Mouse (Mus musculus): ENCODE results near the gene Gucy1a1. TPM values are rescaled to one million over a fixed set of nuclear protein-coding genes. Genes with fewer than 3 reads are reported as not detected.
"Not testable (repeated sequence)": the region's sequence is repeated elsewhere in the genome, so short reads cannot be mapped to it uniquely, and the experiment has no call there.

The Gucy1a1 gene
- 17.8 and 23.9 TPM in 2 replicates for total RNA-seq (2021)
- long read RNA-seq, full-length matches to known transcripts = 1 of 5 reads
- long read RNA-seq, partial matches to known transcripts = 2 of 5 reads
- long read RNA-seq, other reads (novel, unspliced or antisense) = 2 of 5 reads

DNA sequence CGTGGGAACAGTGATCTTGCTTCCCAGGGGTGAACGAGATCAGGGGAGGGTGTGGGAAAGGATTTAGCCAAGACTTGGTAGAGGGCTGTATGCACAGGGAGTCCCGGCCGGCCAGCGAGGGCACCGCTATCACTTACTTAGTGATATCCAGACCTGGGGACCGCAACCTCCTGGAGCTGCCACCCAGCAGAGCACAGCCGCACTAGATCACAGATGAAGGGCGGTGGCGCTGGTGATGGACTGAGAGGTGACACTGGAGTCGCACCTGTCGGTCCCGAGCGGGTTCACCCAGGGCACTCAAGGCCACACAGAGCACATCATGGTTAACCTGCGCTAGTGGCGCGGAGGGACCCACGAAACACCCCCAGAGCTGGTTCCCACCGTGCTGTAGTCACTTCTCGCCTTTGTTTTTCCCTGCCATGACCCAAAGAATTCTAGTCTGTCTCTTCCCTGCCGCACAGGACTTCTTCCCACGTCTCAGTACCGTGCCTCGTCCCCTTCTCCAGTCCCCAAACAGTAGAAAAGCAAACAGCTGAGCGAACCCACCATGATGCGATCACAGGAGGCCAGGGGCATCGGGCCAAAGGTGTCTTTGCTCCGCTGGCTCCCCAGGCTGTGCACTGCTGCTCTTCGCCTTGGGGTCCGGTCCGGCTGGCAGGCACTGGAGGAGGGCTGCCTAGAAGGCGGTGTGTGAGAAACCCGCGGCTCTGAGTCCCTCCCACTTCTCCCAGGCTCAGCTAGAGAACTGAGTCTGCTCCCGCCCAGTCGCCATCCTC is at the start of gene Gucy1a1:
Gene Gucy1a1, minus strand, starts transcription at position 664 of the 776 bp plus-strand sequence.
- DNase-seq = peak; percentile 32

DNA sequence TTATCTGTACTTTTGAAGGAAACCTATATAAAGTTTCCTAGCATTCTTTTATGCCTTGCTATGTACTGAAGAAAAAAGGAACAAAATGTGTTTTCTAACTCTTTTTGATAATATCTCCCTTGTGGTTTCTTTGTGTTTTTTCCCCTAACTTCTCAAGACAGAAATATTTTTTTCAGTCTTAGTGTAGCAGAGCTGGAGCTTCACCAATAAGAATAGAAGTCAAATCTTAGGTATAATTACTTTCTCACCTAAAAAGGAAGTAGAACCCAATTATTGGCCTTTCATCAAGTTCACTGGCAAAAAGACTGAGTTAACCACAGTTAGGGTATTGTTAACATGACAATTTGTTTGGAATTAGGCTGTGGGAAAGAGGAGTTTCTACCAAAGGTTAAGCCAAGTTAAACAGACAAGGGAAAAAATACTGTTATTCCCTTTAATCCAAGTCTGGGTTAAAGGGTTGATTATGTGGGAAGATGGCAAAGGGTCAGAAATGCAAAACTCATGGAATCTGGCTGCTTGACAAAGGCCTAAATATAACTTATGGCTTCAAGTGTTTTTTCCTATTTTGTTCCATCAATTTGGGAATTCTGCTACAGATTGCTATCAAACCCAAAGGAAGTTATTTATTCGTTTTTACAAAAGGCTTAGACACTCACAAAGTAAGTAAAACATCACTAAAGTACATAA is 46.1 kb upstream of the Gucy1a1 start:
- DNase-seq = no peak

DNA sequence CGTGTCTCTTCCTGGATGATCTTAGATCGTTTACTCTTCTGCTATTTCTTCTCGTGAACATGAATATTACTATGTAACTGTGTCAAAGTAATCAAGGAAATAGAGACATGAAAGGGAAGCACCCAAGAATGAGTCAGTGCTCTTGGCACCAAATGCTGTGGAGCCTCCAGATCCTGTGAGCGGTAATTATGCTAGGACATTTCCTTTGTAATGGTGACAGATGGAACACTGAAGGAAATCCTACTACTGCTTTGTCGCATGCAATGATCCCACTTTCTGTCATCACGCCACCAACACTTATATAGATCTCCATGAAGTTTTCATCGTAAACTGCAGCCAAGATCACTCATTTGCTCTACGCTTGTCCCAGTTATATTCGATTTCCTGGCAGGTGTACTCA is 40.0 kb upstream of the Gucy1a1 start:
- DNase-seq = no peak

DNA sequence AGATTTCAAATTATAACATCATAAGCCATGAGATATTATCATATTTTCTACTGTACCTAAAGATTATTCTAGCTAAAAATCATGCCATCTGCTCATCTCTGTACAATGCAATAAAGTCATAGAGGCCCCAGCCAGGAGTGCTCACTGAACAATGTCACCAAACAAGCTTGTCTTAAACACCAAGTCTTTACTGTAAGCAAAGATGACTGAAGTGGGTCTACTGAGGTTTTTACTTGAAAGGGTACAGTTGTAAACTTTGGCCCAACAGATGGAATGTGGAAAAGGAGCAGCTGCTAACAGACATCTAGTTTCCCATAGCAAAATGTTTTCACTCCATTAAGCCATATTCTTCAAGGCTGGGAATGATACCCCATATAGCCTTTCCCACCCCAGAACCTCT is 35.9 kb upstream of the Gucy1a1 start:
- DNase-seq = no peak

DNA sequence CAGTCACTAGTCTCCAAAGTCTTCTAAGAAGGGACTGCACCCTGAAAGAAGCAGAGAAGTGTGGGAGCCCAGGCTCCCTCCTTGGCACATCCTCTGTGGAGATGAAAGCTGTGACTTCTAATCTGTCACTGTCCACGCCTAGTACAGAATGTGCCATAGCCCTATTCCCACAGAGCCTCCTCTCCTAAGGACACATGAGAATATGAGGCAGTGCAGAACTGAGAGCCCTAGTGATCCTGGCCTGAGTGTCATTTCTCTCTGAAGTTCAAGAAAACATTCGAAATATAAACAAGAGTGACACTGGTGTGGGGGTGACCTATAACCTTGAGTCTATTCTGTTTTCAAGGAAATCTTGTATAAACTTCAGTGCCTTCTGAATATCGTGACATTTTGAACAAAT is 34.7 kb upstream of the Gucy1a1 start:
- no peak for DNase-seq

DNA sequence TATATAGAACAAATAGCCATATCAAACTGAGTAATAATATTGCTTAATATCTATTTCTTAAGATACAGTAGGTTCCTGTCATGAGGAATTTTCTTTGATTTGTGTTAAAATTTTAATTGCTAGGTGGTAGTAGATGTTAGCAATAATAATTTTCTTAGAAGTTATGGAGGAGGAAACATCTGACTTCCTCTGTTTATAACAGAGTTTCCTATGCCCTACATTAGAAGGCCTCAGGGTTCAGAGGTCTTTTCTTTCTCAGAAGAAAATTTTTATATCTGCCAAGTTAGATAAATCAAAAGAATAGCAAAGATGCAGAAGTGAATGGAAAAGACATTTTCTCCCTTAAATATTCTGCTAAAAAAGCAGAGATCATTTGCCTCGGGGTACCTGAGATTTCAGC is 29.9 kb upstream of the Gucy1a1 start:
- DNase-seq = no peak

DNA sequence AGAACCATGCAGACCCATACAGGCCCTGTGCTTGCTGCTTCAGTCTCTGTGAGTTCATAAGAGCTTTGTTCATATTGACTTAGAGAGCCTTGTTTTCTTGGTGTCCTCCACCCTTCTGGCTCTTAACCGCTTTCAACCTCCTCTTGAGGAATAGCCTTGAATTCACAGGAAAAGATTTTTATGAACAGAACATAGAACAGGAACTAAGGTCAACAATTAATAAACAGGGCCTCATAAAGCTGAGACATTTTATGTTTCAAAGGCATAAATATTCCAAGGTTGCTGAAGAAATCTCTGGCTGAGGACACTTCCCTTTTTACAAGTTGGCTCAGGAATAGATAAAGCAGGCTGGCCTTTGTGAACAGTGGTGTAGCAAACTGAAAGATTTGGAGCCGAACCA is 21.5 kb upstream of the Gucy1a1 start:
- DNase-seq = no peak

DNA sequence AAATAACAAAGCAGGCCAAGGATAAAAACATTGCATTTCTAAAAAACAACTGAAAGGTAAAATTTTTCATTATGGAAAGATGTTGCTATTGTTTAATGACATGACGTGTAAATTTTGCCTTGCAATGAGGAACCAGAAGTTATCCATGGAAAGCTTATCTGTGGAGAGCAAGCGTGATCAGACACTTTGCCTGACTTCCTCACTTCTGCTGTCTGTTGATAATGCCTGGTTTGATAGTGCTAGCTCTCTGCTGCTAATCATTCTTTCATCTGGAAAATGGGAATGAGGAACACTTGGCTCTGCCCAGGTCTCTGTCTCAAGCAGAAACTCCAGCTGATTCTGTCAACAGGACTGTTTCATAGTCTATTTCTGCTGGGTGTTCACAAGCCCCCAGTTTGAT is 20.3 kb upstream of the Gucy1a1 start:
- no peak for DNase-seq

DNA sequence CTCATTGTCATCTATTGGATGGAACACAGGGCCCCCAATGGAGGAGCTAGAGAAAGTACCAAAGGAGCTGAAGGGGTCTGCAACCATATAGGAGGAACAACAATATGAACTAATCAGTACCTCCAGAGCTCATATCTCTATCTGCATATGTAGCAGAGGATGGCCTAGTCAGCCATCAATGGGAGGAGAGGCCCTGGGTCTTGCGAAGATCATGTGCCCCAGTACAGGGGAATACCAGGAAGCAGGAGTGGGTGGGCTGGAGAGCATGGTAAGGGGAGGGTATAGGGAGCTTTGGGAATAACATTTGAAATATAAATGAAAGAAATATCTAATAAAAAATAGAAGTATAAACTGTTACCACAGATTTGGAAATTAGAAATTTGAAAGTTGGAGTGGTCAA is 17.4 kb upstream of the Gucy1a1 start:
- not testable (repeated sequence) for DNase-seq

DNA sequence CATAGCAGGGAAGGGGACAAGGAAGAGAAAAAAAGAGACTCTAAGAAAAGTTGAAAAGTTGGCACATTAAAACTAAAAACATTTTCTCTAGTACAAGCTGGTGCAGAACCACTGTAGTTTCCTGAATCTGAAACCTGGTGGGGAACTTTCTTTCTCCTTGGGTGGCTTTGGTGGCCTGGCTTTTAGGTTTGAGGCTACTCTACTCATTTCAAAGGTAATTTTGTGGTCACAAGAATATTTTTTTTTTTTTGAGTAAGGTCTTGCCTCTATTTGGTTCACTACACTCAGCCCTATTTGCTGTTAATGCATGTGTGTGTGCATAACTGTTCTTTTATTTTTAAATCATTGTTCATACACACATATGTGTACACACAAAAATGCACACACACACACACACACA is 389 bp upstream of the Gucy1a1 start:
- no peak for DNase-seq

DNA sequence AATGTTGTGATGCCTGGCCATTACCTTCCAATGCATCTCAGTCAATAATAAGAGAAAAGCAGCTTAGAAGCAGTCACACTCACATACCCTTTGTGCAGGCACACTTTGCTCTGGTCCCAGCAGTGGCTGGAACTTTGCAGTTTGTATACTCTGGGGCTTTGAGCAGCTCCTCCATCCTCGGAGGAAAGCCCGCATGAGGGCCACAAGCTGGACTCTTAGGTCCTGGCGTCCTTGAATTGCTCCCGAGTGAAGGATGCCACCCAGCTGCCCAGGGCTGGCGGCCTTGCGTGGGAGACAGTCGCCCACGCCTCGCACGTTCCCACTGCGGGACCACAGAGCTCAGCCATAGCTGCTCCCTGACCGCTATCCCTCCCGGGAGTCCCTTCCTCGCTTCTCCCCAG is 864 bp downstream of the Gucy1a1 start:
- no peak for DNase-seq

DNA sequence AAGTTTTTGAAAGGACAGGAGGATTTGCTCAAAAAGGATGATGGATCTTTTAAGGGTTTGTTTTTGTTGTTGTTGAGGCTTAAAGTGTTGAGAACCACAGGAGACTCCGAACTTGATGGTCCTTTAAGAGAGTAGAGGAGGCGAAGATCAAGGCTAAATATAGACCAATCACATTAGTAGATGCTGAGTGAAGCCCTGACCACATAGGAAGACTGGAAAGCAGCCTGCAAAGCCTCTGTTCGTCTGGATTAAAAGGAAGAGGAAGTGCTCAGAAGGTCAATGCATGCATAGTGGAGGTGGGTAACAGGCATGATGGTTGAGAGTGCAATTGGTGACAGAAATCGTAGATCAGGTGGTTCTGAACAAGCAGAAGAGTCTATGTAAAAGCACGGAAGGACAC is 4.8 kb downstream of the Gucy1a1 start:
- DNase-seq = no peak

DNA sequence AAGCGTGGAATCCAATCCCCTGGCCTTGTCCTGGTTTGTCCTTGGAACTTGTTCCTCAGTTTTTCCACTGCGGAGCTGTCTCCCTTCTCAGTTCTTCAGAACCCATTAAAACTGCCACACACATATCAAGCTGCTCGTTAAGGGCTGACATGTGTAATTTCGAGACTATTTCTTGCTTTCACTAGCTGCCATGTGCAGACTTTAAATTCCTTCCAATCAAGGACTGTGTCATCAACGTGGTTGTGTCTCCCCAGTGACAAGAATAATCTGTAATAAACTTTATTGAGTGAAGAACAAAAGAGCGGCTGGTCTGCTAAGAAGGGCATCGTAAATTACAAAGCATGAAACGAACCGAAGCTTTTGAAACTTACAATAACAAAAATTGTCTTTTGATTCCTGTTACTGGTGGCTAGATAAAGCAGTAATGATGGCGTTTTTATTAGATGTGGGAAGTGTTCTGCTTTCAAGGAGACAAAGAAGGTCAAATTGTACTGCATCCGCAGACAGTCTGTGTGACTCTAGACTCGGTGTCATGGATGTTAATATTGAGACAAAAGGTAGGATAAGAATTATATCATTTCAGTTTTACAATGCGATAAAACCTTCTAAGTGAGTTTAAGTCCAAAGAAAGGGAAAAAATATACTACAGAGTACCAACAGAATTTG is 7.5 kb downstream of the Gucy1a1 start:
- no peak for DNase-seq

DNA sequence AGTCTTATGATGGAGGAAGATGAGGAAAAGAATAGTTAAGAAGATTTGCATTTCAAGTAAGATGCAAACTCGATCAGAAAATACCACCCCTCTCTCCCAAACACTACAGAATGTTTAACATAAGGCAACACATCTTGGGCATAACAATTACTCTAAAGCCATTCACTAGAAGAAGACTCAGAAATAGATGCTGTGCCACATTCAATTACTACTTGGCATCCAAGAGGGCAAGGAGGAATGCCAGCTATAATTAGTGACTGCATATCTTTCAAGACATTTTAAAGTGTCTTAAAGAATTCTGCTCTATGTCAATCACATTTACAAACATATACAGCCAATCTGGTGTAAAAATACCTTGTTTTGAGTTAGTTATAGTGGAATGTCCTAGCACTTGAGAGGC is 10.1 kb downstream of the Gucy1a1 start:
- no peak for DNase-seq

DNA sequence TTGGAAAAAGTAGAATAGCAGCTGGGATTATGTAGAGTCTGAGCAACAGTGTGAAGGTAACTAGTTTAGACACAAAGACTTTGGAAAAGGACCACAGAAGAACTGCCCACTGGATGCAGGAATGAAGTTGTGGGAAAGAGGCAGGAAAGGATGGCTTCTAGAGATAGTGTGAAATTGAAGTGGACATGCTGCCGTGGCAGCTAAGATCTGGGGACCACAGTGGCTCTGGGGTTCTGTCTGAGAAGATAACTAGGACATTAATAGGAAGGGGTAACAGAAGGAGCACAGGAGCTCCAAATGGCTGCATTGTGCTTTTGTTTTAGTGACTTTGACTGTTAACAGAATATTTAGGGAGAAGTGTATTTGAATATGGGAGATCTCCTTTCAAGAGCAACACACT is 16.3 kb downstream of the Gucy1a1 start:
- DNase-seq = no peak

DNA sequence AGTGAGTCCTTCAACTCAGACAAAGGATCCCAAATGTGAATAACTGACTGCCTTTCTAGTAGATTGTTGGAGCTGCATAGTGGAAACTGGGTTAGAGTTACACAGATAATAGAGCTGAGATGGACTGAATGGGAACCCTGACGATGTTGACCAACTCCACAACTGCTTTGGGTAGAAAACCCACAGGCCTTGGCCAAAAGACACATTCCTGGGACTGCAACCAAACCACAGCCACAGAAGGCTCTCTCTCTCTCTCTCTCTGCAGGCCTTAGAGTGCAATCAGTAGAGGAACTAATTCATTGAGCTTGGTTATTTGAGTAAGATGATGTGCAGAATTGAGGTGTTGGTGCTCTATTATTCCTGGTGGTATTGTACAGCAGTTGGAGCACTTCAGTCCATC is 21.0 kb downstream of the Gucy1a1 start:
- no peak for DNase-seq

DNA sequence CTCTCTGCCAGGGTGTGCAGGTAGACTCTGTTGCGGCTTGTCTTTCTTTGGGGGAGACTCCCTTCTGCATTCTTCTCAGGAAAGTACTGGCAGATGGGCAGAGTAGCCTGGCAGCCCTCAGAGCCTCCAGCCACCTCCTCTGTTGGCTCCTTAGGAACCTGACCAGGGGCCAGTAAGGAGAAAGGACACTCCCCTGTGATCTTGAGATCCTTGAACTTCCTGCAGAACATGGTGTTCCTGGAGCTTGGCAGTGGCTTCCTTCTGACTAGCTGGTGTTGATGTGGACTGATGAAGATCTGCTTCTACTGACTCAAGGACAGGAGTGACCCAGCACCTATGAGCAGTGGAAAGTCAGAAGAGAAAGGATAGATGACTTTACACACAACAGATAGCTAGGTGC is 26.7 kb downstream of the Gucy1a1 start:
- no peak for DNase-seq

DNA sequence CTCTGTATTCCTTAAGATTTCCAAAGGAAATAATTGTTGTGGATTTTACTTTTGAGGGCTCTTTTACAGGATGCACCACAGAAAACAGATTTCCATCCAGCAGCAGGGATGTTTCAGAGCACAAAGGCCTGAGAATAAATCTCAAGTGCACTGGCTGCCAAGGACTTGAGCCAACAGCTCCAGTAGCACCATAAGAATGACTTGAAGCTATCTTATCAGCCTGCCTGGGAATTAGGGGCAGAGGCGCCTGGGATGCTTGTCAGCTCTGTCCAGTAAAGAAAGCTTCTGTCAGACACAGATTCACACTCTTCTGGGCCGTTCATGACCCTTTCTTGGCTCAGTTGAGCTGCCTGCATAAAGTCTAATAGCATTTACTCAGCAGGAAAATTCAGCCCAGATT is 33.1 kb downstream of the Gucy1a1 start:
- no peak for DNase-seq

DNA sequence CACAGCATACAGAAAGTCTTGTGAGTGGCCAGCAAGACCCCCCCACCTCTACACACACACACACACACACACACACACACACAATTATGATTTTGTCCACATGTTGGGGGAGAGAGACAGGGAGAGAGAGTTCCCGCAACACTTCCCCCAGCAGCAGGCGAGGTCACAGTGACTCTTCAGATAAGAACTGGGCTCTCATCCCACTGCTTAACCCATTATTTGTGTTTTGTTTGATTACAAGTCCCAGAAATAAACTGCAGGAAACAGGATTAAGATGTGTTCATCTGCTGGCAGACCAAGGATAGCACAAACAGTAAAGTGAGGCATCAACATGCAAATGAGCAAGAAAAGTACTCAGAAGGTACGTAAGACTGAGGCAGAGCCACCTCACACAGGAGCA is 33.6 kb downstream of the Gucy1a1 start:
- DNase-seq = peak; percentile 5

DNA sequence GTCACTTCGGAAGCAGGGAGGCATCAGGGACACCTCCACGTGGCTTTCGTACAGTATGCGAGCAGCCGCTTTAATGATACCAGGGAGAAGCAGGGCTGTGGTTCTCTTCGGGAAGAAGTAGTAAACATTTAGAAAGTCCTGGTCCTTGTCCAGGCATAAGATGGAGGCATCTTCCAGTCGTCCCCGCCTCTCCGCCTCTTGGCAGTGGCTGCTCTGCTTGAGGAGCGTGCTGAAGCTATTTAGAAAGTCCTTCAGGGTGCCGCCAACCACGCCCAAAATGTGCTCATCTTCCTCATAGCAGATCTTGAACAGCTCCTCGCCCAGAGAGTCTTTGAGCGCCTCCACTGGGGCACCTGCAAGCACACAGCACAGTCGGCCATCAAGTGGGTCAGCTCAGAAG is 36.6 kb downstream of the Gucy1a1 start:
- DNase-seq = no peak

DNA sequence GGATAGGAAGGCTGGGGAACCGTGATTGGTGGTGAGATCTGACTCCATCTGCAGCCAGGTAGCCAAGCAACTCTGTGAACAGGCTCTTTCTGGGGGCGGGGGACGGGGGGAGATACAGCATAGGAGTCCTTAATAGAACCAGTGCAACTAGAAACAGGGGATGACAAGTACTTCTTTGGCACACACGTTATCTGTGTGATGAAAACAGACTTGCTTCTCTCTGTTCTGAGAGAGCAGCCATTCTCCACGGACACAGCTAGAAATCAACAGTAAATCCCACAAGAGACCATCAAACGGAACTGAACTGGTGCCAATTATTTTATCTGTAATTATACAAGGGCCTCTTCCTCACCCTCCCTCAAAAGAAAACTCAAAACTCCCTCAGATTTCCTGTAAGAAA is 41.4 kb downstream of the Gucy1a1 start:
- DNase-seq = no peak

DNA sequence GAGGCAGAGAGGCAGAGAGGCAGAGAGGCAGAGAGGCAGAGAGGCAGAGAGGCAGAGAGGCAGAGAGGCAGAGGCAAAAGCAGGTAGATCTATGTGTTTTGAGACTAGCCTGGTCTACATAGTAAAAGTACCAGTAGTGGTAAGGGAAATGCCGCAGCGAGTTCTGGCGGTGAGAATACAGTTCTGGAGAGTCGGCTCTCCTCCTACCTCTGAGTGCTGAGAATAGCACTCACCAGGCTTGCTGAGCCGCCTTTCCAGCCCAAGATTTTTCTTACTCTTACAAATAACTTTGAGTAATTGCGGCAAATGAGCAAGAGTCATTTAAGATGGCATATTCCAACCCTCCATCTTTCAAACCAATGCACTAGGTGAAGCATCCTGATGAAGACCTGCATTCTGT is 46.5 kb downstream of the Gucy1a1 start:
- no peak for DNase-seq

DNA sequence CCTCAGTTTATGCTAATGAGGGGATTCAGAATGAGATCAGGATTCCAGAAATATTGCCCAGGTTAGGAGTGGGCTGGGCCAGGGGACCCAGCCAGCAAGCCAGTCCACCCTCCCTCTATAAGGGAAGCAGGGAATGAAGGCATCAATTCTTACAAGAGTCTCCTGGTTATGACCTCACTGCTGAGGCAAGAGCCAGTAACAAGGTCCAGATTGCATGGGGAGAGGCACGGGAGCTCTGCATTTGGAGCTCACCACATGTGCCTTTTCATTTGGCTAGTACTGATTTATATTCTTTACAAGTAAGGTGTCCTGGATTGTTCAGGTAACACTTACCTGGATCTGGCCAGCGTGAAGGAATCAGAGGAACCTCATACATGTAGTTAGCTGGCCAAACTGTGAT is 48.8 kb downstream of the Gucy1a1 start:
- no peak for DNase-seq
